Mouse (Mus musculus) ES-Bruce4 (cell line): ENCODE measurements around the gene Ube2e2. TPM values are rescaled to one million over a fixed set of nuclear protein-coding genes. Genes with fewer than 3 reads are reported as not detected.

Source experiments
- H3K27ac ChIP-seq: 2 replicates; pipeline ENCODE4 v1.5.1; 2012; ENCODE audit warnings: low read length, inconsistent platforms; ENCODE audit not compliant: insufficient read depth
- H3K27me3 ChIP-seq: 2 replicates; pipeline ENCODE4 v1.6.1; 2012; ENCODE audit warnings: mild to moderate bottlenecking, low read length, inconsistent platforms; ENCODE audit not compliant: control insufficient read depth, poor library complexity, insufficient read depth, severe bottlenecking
- H3K36me3 ChIP-seq: 2 replicates; pipeline ENCODE4 v1.6.1; 2012; ENCODE audit warnings: inconsistent platforms, mild to moderate bottlenecking, low read length, moderate library complexity; ENCODE audit not compliant: control insufficient read depth, poor library complexity, insufficient read depth, severe bottlenecking
- H3K4me1 ChIP-seq: one replicate; pipeline ENCODE4 v1.8.1; 2011; ENCODE audit warnings: low read length; ENCODE audit not compliant: control insufficient read depth, insufficient read depth
- H3K4me3 ChIP-seq: 2 replicates; pipeline ENCODE4 v1.5.1; 2011; ENCODE audit warnings: low read depth, mild to moderate bottlenecking, low read length
- H3K9ac ChIP-seq: 2 replicates; pipeline ENCODE4 v1.6.1; 2012; ENCODE audit warnings: low read depth, mild to moderate bottlenecking, inconsistent platforms; ENCODE audit not compliant: poor library complexity, severe bottlenecking
- H3K9me3 ChIP-seq: replicated peaks from 2 replicates; pipeline ENCODE4 v1.6.1; 2012; ENCODE audit warnings: mild to moderate bottlenecking, low read length, inconsistent platforms; ENCODE audit not compliant: control insufficient read depth, poor library complexity, insufficient read depth, severe bottlenecking
- POLR2A ChIP-seq: IDR thresholded peaks from one replicate; pipeline ENCODE4 v1.8.1; 2011; ENCODE audit warnings: low read length; ENCODE audit not compliant: insufficient read depth
- polyA plus RNA-seq: library from polyadenylated mRNA; stranded (reverse); fragments of >200 nt; gene quantifications from 2 replicates; pipeline ENCODE4 v1.2.4, GENCODE M21; 2011; ENCODE audit warnings: low read depth; ENCODE audit not compliant: missing spikeins, insufficient read depth, insufficient read length

The Ube2e2 gene
- polyA plus RNA-seq, 1 experiment: 19.2 TPM

DNA sequence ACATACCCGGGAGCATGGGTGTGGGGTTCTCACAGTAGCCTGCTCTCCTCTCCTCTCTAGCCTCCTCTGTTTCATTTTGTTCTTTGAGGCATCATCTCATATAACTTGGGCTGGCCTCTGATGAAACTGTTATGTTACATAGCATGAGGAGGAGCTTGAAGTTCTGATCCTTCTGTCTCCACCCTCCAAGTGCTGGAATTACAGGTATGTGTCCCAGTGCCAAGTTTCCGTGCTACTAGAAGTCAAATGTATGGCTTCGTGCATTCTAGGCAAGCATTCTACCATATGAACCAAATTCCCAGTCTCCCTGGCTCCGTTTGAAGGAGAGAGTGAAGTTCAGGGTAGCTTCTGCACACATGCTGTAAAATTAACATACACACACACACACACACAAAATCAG is 363.6 kb downstream of the Ube2e2 start:
- Histone ChIP-seq H3K27me3 (no peaks in the 10 kb centered on the region), H3K27ac (no peak overlapping the region), H3K9ac (no peak overlapping the region), H3K36me3 (no peaks in the 10 kb centered on the region), H3K4me1 (no peaks in the 10 kb centered on the region), H3K9me3 (no peaks in the 10 kb centered on the region), H3K4me3 (no peak overlapping the region)
- no peak for TF ChIP-seq POLR2A
